Mouse (Mus musculus): ENCODE measurements around the gene Setd1a.

DNA sequence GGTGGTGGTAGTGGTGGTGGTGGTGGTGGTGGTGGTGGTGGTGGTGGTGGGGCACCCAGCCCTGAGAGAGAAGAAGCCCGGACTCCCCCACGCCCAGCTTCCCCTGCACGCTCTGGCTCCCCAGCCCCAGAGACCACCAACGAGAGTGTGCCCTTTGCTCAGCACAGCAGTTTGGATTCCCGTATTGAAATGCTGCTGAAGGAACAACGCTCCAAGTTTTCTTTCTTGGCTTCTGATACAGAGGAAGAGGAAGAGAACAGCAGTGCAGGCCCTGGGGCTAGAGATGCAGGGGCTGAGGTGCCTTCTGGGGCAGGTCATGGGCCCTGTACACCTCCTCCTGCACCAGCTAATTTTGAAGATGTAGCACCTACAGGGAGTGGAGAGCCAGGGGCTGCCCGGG lies 8.8 kb downstream of the Setd1a start, which contains the start of gene Gm49388:
- TF ChIP-seq CTCF (IDR thresholded peaks at IDR 0.05; ENCODE audit: low read depth) (no peak), EP300 (IDR thresholded peaks at IDR 0.05; ENCODE audit: low read depth) (no peak)

All from heart, postnatal 0 days (tissue).